Mouse (Mus musculus) liver, embryonic 16.5 days (tissue): ENCODE data around the gene Mfsd1. TPM values are rescaled to one million over a fixed set of nuclear protein-coding genes. Genes with fewer than 3 reads are reported as not detected.

ENCODE experiments used
- ATAC-seq: fragments of 200-750 bp; cut with Nextera tagmentation; 2 replicates; pipeline ENCODE4 v1.8.0; 2017; ENCODE audit warnings: low read depth, mild to moderate bottlenecking, moderate number of reproducible peaks, moderate library complexity
- H3K27ac ChIP-seq: fragments of 300-500 bp; sonication (generic); 2 replicates; pipeline ENCODE4 v1.5.1; 2014; ENCODE audit warnings: mild to moderate bottlenecking, low read length
- H3K27me3 ChIP-seq: fragments of 300-500 bp; sonication (generic); 2 replicates; pipeline ENCODE4 v1.6.1; 2014; ENCODE audit warnings: low read depth, low read length, mixed read lengths; ENCODE audit not compliant: control insufficient read depth, insufficient read depth
- H3K36me3 ChIP-seq: fragments of 300-500 bp; sonication (generic); 2 replicates; pipeline ENCODE4 v1.6.1; 2014; ENCODE audit warnings: mild to moderate bottlenecking; ENCODE audit not compliant: control insufficient read depth, insufficient read depth
- H3K4me1 ChIP-seq: fragments of 300-500 bp; sonication (generic); 2 replicates; pipeline ENCODE4 v1.6.1; 2014; ENCODE audit warnings: low read depth, low read length, mixed read lengths; ENCODE audit not compliant: control insufficient read depth
- H3K4me2 ChIP-seq: fragments of 300-500 bp; sonication (generic); 2 replicates; pipeline ENCODE4 v1.6.1; 2014; ENCODE audit warnings: low read depth, low read length, mixed read lengths
- H3K4me3 ChIP-seq: fragments of 300-500 bp; sonication (generic); 2 replicates; pipeline ENCODE4 v1.5.1; 2014; ENCODE audit warnings: low read depth, mild to moderate bottlenecking, low read length
- H3K9ac ChIP-seq: fragments of 300-500 bp; sonication (generic); 2 replicates; pipeline ENCODE4 v1.6.1; 2014; ENCODE audit warnings: low read depth, low read length
- H3K9me3 ChIP-seq: fragments of 300-500 bp; sonication (generic); replicated peaks from 2 replicates; pipeline ENCODE4 v1.6.1; 2016; ENCODE audit warnings: low read length; ENCODE audit not compliant: control insufficient read depth
- WGBS: fragments of 180-500 bp; shearing (Covaris S2); extraction: QIAGEN DNeasy Blood & Tissue Kit; methylation state at CpG from one replicate; pipeline ENCODE4 v1.1.7; 2014; ENCODE audit not compliant: insufficient replicate concordance; 5-methylcytosine and 5-hydroxymethylcytosine counted together
- polyA plus RNA-seq: library from polyadenylated mRNA; unstranded; fragments of >200 nt; fragmentation: Nextera tagmentation; extraction: Ambion mirVana; gene quantifications from 2 replicates; pipeline ENCODE4 v1.2.1, GENCODE M21; 2015

Gene Mfsd1
- polyA plus RNA-seq: 24.6 and 25.2 TPM in 2 replicates

DNA sequence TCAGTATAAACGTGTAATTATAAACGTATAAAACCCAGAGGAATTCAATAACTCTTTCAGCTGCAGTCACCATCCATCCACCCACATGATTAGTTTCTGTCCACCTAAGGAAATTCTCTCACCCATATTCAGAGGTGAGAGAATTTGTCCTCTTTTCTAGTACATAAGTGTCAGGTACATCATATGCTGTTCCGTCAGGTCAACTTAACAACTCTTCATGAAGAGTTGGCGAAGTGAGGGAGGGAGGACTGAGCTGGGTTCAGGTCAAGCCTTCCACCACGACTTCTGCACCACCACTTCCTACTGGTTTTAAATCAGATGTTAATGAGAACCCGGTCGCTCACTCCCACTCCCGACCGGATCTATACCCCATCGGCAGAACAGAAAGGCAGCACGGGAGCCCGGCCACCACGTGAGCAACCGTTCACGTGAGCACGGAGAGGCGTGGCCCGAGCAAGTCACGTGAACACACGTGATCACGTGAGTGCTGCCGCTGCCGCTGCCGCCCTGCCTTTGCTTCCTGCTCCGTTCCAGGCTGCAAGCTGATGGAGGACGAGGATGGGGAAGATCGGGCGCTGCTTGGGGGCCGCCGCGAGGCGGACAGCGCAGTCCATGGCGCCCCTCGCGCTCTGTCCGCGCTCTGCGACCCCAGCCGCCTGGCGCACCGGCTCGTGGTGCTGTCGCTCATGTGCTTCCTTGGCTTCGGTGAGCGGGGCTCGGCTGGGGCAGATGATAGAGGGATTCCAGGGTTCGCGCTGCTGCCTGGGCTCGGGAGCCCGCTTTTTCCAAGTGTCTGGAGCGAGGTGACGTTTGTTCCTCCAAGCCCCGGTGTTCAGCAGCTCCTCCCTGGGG is at the start of gene Mfsd1:
Mfsd1 (plus strand) TSS at position 469 of the 852 bp plus-strand sequence.
- 4% methylated on average over 52 of the region's 54 CpGs for WGBS
- Histone ChIP-seq H3K4me2 (peak within 1 kb of the TSS; percentile 89), H3K36me3 (no peaks in the 10 kb centered on the region), H3K9ac (peak within 1 kb of the TSS; percentile 76), H3K27me3 (no peaks in the 10 kb centered on the region), H3K27ac (peak within 1 kb of the TSS; percentile 54; the same call in 1 of the 2 replicates), H3K9me3 (no peaks in the 10 kb centered on the region), H3K4me1 (peaks cover 5% of the 10 kb centered on the region), H3K4me3 (peak within 1 kb of the TSS; percentile 80)
- peak; percentile 83 for ATAC-seq

DNA sequence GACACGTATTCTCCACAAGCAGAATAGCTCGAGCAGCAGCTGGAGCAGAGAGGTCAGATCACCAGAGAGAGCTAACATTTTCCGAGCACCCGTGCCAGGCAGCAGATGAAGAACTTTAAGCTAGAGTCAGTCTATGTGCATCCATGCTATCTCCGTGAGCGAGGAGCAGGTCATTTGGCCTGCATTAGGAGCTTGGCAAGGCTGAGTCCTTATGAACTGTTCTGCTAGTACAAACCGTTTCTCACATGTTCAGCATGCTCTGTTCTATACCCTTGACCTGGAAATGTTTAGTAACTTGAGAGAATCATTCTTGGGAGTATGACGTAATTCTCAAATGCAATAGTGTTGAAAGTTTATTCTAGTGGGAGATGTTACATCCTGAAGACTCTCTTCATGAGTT is 38.9 kb upstream of the Mfsd1 start:
- Histone ChIP-seq H3K27me3 (no peaks in the 10 kb centered on the region), H3K27ac (no peak overlapping the region), H3K4me1 (no peaks in the 10 kb centered on the region; the same call in 1 of the 2 replicates), H3K9ac (no peak overlapping the region), H3K9me3 (no peaks in the 10 kb centered on the region), H3K4me2 (no peak overlapping the region), H3K36me3 (no peaks in the 10 kb centered on the region), H3K4me3 (no peak overlapping the region)
- 58% methylated on average over 8 of the region's 8 CpGs for WGBS
- ATAC-seq: peak; percentile 19; the same call in 1 of the 2 replicates

DNA sequence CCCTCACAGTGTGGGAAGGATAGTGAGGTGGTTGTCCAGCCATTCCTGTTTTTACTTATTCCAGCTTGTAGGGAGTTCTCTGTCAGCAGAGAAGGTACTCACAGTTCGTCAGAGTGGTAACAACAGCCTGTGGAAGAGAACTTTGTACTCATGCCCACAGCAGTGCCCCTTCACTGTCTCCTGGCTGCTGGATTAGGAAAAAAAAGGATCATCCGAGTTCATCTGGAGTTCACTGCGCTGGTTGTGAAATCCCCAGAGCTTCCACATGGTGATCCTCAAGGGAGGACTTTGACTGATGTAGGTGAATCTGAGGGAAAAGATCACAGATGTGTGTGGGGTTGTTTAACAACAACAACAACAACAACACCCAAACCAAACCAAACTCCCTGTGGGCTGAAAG is 31.3 kb upstream of the Mfsd1 start:
- no peak overlapping the region for H3K4me3 ChIP-seq
- H3K27me3 ChIP-seq: no peaks in the 10 kb centered on the region
- no peak overlapping the region for H3K27ac ChIP-seq
- no peak overlapping the region for H3K4me2 ChIP-seq
- no peaks in the 10 kb centered on the region; the same call in 1 of the 2 replicates for H3K4me1 ChIP-seq
- H3K9ac ChIP-seq: no peak overlapping the region
- ATAC-seq: peak; percentile 52
- H3K9me3 ChIP-seq: no peaks in the 10 kb centered on the region
- 48% methylated on average over 3 of the region's 3 CpGs for WGBS
- no peaks in the 10 kb centered on the region for H3K36me3 ChIP-seq

DNA sequence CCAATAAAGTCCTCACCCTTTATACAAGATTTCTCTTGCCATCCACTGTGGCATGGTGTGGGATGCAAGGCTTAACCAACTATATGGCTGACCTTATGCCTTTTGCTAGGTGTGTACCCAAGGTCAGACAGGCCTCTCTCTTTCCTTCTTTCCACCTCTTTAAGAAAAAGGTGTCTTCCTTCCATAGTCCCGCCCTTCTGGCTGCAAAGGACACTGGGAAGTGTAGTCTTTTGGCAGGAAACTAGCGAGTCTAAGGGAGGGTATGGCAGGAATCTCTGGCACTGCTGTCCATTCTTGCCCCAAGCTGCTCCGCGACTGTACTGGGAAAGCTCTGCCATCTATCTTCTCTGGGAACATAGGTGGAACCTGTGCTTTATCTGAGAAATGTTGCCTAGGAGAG is 29.3 kb upstream of the Mfsd1 start:
- H3K4me1 ChIP-seq: no peaks in the 10 kb centered on the region
- H3K4me2 ChIP-seq: no peak overlapping the region
- WGBS: 45% methylated on average over 4 of the region's 4 CpGs
- H3K36me3 ChIP-seq: no peaks in the 10 kb centered on the region
- no peak overlapping the region for H3K9ac ChIP-seq
- H3K27me3 ChIP-seq: no peaks in the 10 kb centered on the region
- no peaks in the 10 kb centered on the region for H3K9me3 ChIP-seq
- ATAC-seq: no peak
- no peak overlapping the region for H3K27ac ChIP-seq
- H3K4me3 ChIP-seq: no peak overlapping the region

DNA sequence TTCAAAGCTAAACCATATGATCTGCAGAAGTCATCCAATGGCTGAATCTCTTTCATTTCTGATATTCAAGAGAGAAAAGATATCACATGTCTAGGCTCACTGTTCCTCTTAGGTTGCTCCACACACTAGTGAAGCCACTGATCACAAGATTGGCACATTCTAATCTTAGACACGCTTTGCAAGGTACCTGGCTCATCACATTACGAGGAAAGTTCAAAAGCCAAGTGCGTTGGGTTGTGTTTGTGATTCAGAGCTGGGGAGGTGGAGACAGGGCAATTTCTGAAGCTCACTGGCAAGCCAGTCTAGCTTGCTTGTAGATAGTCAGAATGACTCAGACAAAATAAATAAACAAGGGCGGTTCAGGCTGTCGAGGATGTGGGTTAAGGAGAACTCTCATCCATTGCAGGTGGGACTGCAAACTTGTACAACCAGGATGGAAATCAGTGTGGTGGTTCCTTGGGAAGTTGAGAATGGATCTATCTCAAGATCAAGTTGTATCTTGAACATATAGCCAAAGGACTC is 28.6 kb upstream of the Mfsd1 start:
- Histone ChIP-seq H3K9me3 (no peaks in the 10 kb centered on the region), H3K27ac (no peak overlapping the region), H3K4me1 (no peaks in the 10 kb centered on the region), H3K27me3 (no peaks in the 10 kb centered on the region), H3K36me3 (no peaks in the 10 kb centered on the region), H3K9ac (no peak overlapping the region), H3K4me2 (no peak overlapping the region), H3K4me3 (no peak overlapping the region)
- WGBS: 61% methylated on average over 5 of the region's 5 CpGs
- no peak for ATAC-seq

DNA sequence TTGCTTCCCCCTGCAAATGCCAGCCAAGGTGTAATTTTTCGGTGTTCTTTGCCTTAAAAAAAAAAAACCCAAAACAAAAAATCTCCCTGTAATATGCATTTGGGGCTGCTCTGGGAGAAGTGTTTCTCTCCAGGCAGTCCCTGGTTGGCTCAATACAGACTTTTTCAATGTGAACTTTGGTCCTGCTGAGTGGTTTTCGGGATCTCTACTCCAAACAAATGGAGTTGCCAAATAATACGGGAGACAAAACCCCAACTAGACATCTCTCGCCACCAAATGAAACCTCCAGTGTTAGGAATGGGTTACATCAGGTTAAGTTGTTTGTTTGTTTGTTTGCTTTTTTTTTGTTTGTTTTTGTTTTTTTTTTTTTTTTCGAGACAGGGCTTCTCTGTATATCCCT is 27.3 kb upstream of the Mfsd1 start:
- H3K36me3 ChIP-seq: no peaks in the 10 kb centered on the region
- no peak overlapping the region for H3K27ac ChIP-seq
- H3K9me3 ChIP-seq: no peaks in the 10 kb centered on the region
- no peak for ATAC-seq
- H3K4me1 ChIP-seq: no peaks in the 10 kb centered on the region
- H3K4me2 ChIP-seq: no peak overlapping the region
- WGBS: 55% methylated on average over 5 of the region's 5 CpGs
- H3K9ac ChIP-seq: no peak overlapping the region
- H3K27me3 ChIP-seq: no peaks in the 10 kb centered on the region
- H3K4me3 ChIP-seq: no peak overlapping the region

DNA sequence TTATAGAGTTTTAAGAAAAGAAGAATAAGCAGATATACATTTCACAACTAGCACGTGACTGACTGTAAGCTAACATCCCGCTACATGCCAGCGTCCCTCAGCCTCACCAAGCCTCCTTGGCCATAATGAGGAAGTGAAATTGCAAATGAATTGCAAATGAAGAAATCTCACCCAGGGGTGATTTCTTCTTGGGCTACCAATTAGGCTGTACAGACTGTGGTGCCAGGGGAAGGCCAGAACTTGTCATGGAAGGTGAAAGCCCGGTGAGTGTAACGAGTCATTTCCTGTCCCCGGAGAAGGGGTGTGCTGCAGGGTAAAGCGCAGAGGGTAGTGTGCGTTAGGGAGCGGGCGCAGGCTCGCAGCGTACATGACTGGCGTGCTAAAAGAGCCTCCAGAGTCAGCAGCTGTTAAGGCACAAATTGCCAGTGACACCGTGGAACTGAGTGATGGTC is 25.3 kb upstream of the Mfsd1 start:
- ATAC-seq: peak; percentile 62
- 29% methylated on average over 14 of the region's 14 CpGs for WGBS

DNA sequence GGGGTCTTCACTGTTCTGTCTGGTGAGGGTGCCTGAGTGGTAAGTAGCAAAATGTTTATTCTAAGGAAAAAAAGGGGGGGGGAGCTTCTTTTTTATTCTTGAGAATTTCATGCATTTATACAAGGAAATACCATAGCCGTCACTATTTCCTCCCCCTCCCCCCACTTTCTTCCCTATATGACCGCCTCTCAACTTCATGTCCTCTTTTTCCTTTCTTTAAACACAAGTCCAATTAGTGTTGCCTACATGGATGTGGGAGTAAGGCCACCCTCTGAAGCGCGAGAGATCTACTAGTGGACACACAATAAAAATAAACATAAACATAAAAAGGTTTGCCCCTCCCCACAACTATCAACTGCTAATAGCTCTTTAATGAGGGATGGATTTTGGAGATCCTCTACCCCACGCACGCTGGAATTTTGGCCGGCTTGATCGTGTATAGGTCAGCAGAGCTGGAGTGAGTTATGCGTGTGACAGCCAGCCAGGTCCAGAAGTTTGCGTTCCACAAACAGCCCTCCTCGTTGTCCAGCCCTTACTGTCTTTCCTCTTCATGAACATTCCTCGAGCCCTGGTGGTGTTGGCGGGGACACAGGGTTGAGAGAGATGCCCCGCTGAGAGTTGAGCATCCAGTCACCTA is 24.7 kb upstream of the Mfsd1 start:
- Histone ChIP-seq H3K9ac (no peak overlapping the region), H3K36me3 (no peaks in the 10 kb centered on the region), H3K4me2 (peak overlapping the region; percentile 39; the same call in 1 of the 2 replicates), H3K27ac (peak overlapping the region; percentile 38; the same call in 1 of the 2 replicates), H3K9me3 (no peaks in the 10 kb centered on the region), H3K4me1 (no peaks in the 10 kb centered on the region), H3K27me3 (no peaks in the 10 kb centered on the region), H3K4me3 (no peak overlapping the region)
- ATAC-seq: no peak
- WGBS: 70% methylated on average over 14 of the region's 14 CpGs

More for the DNA sequence above, 25.3 kb upstream of the Mfsd1 start:
- peak overlapping the region; percentile 39; the same call in 1 of the 2 replicates for H3K4me2 ChIP-seq
- no peaks in the 10 kb centered on the region for H3K27me3 ChIP-seq
- H3K27ac ChIP-seq: peak overlapping the region; percentile 38; the same call in 1 of the 2 replicates
- peak overlapping the region; percentile 21 for H3K4me3 ChIP-seq
- H3K4me1 ChIP-seq: no peaks in the 10 kb centered on the region
- no peaks in the 10 kb centered on the region for H3K36me3 ChIP-seq
- no peaks in the 10 kb centered on the region for H3K9me3 ChIP-seq
- H3K9ac ChIP-seq: no peak overlapping the region
